9 mouse cellular contexts compared by ENCODE assay signal in genomic region chr6:122495082-122495881, GRCm38 (mm10). TPM values are rescaled to one million over a fixed set of nuclear protein-coding genes. Genes with fewer than 3 reads are reported as not detected.
DNase-seq lines count a peak whose midpoint lies in the region; ATAC-seq lines count a peak whose summit lies in the region.
"Had no signal": no experiment of that assay in that cellular context is flagged by ENCODE, and none has a peak within 500 bp of the region (broad histone marks: within the 10 kb centered on the region; RNA-seq: fewer than 3 reads in every experiment).

No protein-coding gene starts in this region.

- 6% methylated on average over 21 of the region's 21 CpGs for WGBS in embryonic facial prominence, embryonic 12.5 days
- 12% methylated on average over 21 of the region's 21 CpGs for WGBS in hindbrain, embryonic 10.5 days
- WGBS in limb, embryonic 13.5 days: 6% methylated on average over 21 of the region's 21 CpGs
- WGBS in neural tube, embryonic 12.5 days: 8% methylated on average over 21 of the region's 21 CpGs

- peak; percentile 62 for ATAC-seq in embryonic facial prominence, embryonic 12.5 days (ENCODE audit: insufficient number of reproducible peaks, insufficient read depth, low FRiP score, low TSS enrichment)
- peak; percentile 64 for ATAC-seq in limb, embryonic 13.5 days (ENCODE audit: low FRiP score, low read depth)
- ATAC-seq in neural tube, embryonic 12.5 days (ENCODE audit: low FRiP score, low read depth): peak; percentile 53

- no peak overlapping the region for H3K4me3 ChIP-seq in embryonic facial prominence, embryonic 12.5 days
- peak overlapping the region; percentile 31 for H3K4me3 ChIP-seq in hindbrain, embryonic 10.5 days
- H3K4me3 ChIP-seq in limb, embryonic 13.5 days: peak overlapping the region; percentile 21
- H3K4me3 ChIP-seq in neural tube, embryonic 12.5 days: no peak overlapping the region

- H3K27ac ChIP-seq in embryonic facial prominence, embryonic 12.5 days: peak overlapping the region; percentile 84
- H3K27ac ChIP-seq in hindbrain, embryonic 10.5 days: peak overlapping the region; percentile 85
- peak overlapping the region; percentile 90 for H3K27ac ChIP-seq in limb, embryonic 13.5 days
- peak overlapping the region; percentile 2; the same call in 1 of the 2 replicates for H3K27ac ChIP-seq in neural tube, embryonic 12.5 days

- H3K36me3 ChIP-seq in embryonic facial prominence, embryonic 12.5 days: no peaks in the 10 kb centered on the region
- no peaks in the 10 kb centered on the region for H3K36me3 ChIP-seq in hindbrain, embryonic 10.5 days
- H3K36me3 ChIP-seq in limb, embryonic 13.5 days: no peaks in the 10 kb centered on the region
- no peaks in the 10 kb centered on the region for H3K36me3 ChIP-seq in neural tube, embryonic 12.5 days

- peak; percentile 16 to 25 for DNase-seq in left cerebral cortex, postnatal 25 days (ENCODE audit: low spot score in 2 of 2)
- no peak for DNase-seq in left cerebral cortex, adult 11 months (ENCODE audit: low spot score)
- peak; percentile 65 for DNase-seq in hindbrain, embryonic 10.5 days (ENCODE audit: low spot score)
- no peak for DNase-seq in spleen, postnatal 36 days (ENCODE audit: low spot score in 2 of 2)
- DNase-seq in spleen, postnatal 10 days (ENCODE audit: low spot score in 2 of 2): no peak

- peaks cover 36% of the 10 kb centered on the region for H3K4me1 ChIP-seq in embryonic facial prominence, embryonic 12.5 days
- H3K4me1 ChIP-seq in hindbrain, embryonic 10.5 days (replicated peaks): peaks cover 46% of the 10 kb centered on the region
- peaks cover 52% of the 10 kb centered on the region for H3K4me1 ChIP-seq in limb, embryonic 13.5 days
- peaks cover 20% of the 10 kb centered on the region for H3K4me1 ChIP-seq in neural tube, embryonic 12.5 days

- intact Hi-C loops in left cerebral cortex, postnatal 25 days (cut with DNase I): loop anchor here (5.0 kb wide), 2 partner anchors 67 to 93 kb away; no protein-coding TSS in a partner anchor

- 0 out of 2 replicates have a peak overlapping the region, but pooled peaks have one; percentile 10 for H3K9ac ChIP-seq in embryonic facial prominence, embryonic 12.5 days
- H3K9ac ChIP-seq in limb, embryonic 13.5 days: peak overlapping the region; percentile 50
- no peak overlapping the region for H3K9ac ChIP-seq in neural tube, embryonic 12.5 days

- H3K27me3 ChIP-seq in embryonic facial prominence, embryonic 12.5 days: no peaks in the 10 kb centered on the region
- H3K27me3 ChIP-seq in hindbrain, embryonic 10.5 days (ENCODE audit: insufficient read depth, poor library complexity, severe bottlenecking): peaks cover 14% of the 10 kb centered on the region; the same call in 1 of the 2 replicates
- H3K27me3 ChIP-seq in limb, embryonic 13.5 days: no peaks in the 10 kb centered on the region
- no peaks in the 10 kb centered on the region for H3K27me3 ChIP-seq in neural tube, embryonic 12.5 days (replicated peaks)

- H3K9me3 ChIP-seq in embryonic facial prominence, embryonic 12.5 days: no peaks in the 10 kb centered on the region
- no peaks in the 10 kb centered on the region for H3K9me3 ChIP-seq in hindbrain, embryonic 10.5 days
- no peaks in the 10 kb centered on the region for H3K9me3 ChIP-seq in limb, embryonic 13.5 days
- no peaks in the 10 kb centered on the region for H3K9me3 ChIP-seq in neural tube, embryonic 12.5 days

- peak overlapping the region; percentile 40 for H3K4me2 ChIP-seq in embryonic facial prominence, embryonic 12.5 days (replicated peaks)
- H3K4me2 ChIP-seq in limb, embryonic 13.5 days (replicated peaks): peak overlapping the region; percentile 57
- H3K4me2 ChIP-seq in neural tube, embryonic 12.5 days (replicated peaks): peak overlapping the region; percentile 42

RNA-seq across cellular contexts. Expression of gene Rimklb, which starts 3.3 kb away (rescaled TPM):
- 10 to 100 TPM; 84.1 to 91.8 TPM for total RNA-seq in left cerebral cortex, postnatal 25 days (2021)
- polyA plus RNA-seq in embryonic facial prominence, embryonic 12.5 days (2016; fragmentation: Nextera tagmentation; extraction: Ambion mirVana): 46.2 and 49.7 TPM in 2 replicates
- polyA plus RNA-seq in hindbrain, embryonic 10.5 days (2016; fragmentation: Nextera tagmentation; extraction: Ambion mirVana): 36.6 and 44.2 TPM in 2 replicates
- polyA plus RNA-seq in limb, embryonic 13.5 days (2015; fragmentation: Nextera tagmentation; extraction: Ambion mirVana): 36.1 and 38.8 TPM in 2 replicates
- polyA plus RNA-seq in neural tube, embryonic 12.5 days (2016; fragmentation: Nextera tagmentation; extraction: Ambion mirVana): 78.8 and 89.6 TPM in 2 replicates

RNA-seq across cellular contexts. Expression of gene Mfap5, which starts 10.4 kb away (rescaled TPM):
- 1 to 10 TPM in 1 of 2 experiments, under 1 TPM in 1; 0.32 to 1.2 TPM for total RNA-seq in left cerebral cortex, postnatal 25 days (2021)
- polyA plus RNA-seq in embryonic facial prominence, embryonic 12.5 days (2016; fragmentation: Nextera tagmentation; extraction: Ambion mirVana): 3.0 and 3.1 TPM in 2 replicates
- polyA plus RNA-seq in hindbrain, embryonic 10.5 days (2016; fragmentation: Nextera tagmentation; extraction: Ambion mirVana): 0.40 and 1.1 TPM in 2 replicates
- polyA plus RNA-seq in limb, embryonic 13.5 days (2015; fragmentation: Nextera tagmentation; extraction: Ambion mirVana): 6.6 and 6.8 TPM in 2 replicates
- polyA plus RNA-seq in neural tube, embryonic 12.5 days (2016; fragmentation: Nextera tagmentation; extraction: Ambion mirVana): 1.6 and 2.1 TPM in 2 replicates

RNA-seq across cellular contexts. Expression of gene Aicda, which starts 58.3 kb away (rescaled TPM):
- not detected for total RNA-seq in left cerebral cortex, postnatal 25 days (2021)
- polyA plus RNA-seq in embryonic facial prominence, embryonic 12.5 days (2016; fragmentation: Nextera tagmentation; extraction: Ambion mirVana): not detected in 2 replicates
- polyA plus RNA-seq in hindbrain, embryonic 10.5 days (2016; fragmentation: Nextera tagmentation; extraction: Ambion mirVana): not detected in 2 replicates
- 0.32 and 0.43 TPM in 2 replicates for polyA plus RNA-seq in limb, embryonic 13.5 days (2015; fragmentation: Nextera tagmentation; extraction: Ambion mirVana)
- 0.08 and 0.29 TPM in 2 replicates for polyA plus RNA-seq in neural tube, embryonic 12.5 days (2016; fragmentation: Nextera tagmentation; extraction: Ambion mirVana)
- polyA plus RNA-seq: liver, embryonic 16.5 days had no signal

Comparison
In these comparisons a context has a peak if more than half of its experiments do, and no peak if none do; other contexts are left out.
1. DNase-seq: peak in left cerebral cortex, postnatal 25 days (2 of 2) and hindbrain, embryonic 10.5 days (single experiment); none in left cerebral cortex, adult 11 months (single experiment), spleen, postnatal 36 days (0 of 2) and spleen, postnatal 10 days (0 of 2).
2. H3K27ac ChIP-seq: peak in every context shown above with its lines; median percentile 90 in limb, embryonic 13.5 days; 85 in hindbrain, embryonic 10.5 days; 84 in embryonic facial prominence, embryonic 12.5 days; 2 in neural tube, embryonic 12.5 days.
3. H3K4me3 ChIP-seq: peak in hindbrain, embryonic 10.5 days (single experiment) and limb, embryonic 13.5 days (single experiment); none in embryonic facial prominence, embryonic 12.5 days (single experiment) and neural tube, embryonic 12.5 days (single experiment).
4. Peak in every context shown above with its lines, with median percentiles within 50 percentile points of each other: ATAC-seq and H3K4me2 ChIP-seq.